Mouse (Mus musculus): ENCODE data around the gene Pphln1.

DNA sequence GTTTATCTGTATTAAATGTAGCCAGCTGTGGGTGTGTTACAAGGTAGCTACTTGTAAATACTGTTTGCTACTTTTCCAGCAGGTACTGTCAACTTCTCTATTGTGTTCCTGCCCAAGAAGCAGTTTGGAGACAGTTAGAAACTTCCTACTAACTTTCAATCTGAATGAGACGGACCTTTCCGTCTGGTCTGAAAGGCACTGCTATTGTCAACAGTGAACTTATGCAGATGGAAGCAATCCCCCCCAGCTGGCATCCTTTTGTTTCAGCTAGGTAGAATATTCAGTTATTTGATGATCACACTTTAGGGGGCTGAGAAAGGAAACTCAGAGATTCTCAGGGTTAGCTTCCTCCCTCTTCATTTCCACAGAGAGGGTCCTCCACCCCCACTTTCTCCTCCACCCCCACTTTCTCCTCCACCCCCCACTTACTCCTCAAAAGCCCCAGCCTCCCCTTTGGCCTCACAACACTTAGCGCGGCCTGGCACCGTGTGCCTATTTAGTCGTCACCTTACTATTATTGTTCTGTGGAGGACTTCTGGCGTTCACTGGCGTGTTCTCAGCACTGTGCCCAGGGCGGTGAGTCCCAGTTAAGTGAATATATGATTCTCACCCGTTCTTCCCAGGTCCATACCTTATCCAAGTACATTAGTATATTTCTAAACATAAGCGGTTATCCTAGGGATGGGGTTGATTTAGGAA, 123.1 kb downstream of the Pphln1 start:
- TF ChIP-seq CTCF (IDR thresholded peaks at IDR 0.05; ENCODE audit: control insufficient read depth, insufficient read depth, insufficient read length) (no peak), CEBPB (IDR thresholded peaks at IDR 0.05; ENCODE audit: low read depth) (no peak), MAX (IDR thresholded peaks at IDR 0.05) (no peak), MYOG (IDR thresholded peaks at IDR 0.05; ENCODE audit: control insufficient read depth, extremely low read depth, insufficient read length) (no peak), USF1 (IDR thresholded peaks at IDR 0.05; ENCODE audit: low read depth) (no peak), FOSL1 (IDR thresholded peaks at IDR 0.05; ENCODE audit: insufficient read depth, low read length, poor library complexity, severe bottlenecking) (no peak)

Data from C2C12 (cell line).